ENCODE assay signal across 8 mouse cellular contexts in genomic region chr11:40694311-40695087, GRCm38 (mm10). TPM values are rescaled to one million over a fixed set of nuclear protein-coding genes. Genes with fewer than 3 reads are reported as not detected.
DNase-seq lines count a peak whose midpoint lies in the region; ATAC-seq and TF ChIP-seq lines count a peak whose summit lies in the region.

No protein-coding gene starts in this region.

- no peak for TF ChIP-seq EP300 in liver, embryonic 14.5 days (IDR thresholded peaks at IDR 0.05; ENCODE audit: low read depth)

- peak overlapping the region; percentile 88 for H3K4me3 ChIP-seq in embryonic facial prominence, embryonic 14.5 days (ENCODE audit: low read depth, low read length)
- H3K4me3 ChIP-seq in heart, embryonic 12.5 days, result peak overlapping the region; percentile 71
- peak overlapping the region; percentile 76 for H3K4me3 ChIP-seq in kidney, embryonic 16.5 days (ENCODE audit: low read length)
- peak overlapping the region; percentile 84 to 97 for H3K4me3 ChIP-seq in liver, embryonic 14.5 days (ENCODE audit: insufficient read depth in 1 of 2, low read depth in 2 of 2, low read length in 2 of 2)
- H3K4me3 ChIP-seq in neural tube, embryonic 12.5 days, result peak overlapping the region; percentile 83

- peak overlapping the region; percentile 77 for H3K9ac ChIP-seq in embryonic facial prominence, embryonic 14.5 days (ENCODE audit: low read depth, low read length)
- H3K9ac ChIP-seq in heart, embryonic 12.5 days, result peak overlapping the region; percentile 88
- peak overlapping the region; percentile 86 for H3K9ac ChIP-seq in kidney, embryonic 16.5 days (replicated peaks; ENCODE audit: low read length)
- peak overlapping the region; percentile 71 for H3K9ac ChIP-seq in liver, embryonic 14.5 days (replicated peaks)
- H3K9ac ChIP-seq in neural tube, embryonic 12.5 days, result peak overlapping the region; percentile 78

- ATAC-seq in embryonic facial prominence, embryonic 14.5 days (ENCODE audit: low read depth), result peak; percentile 50
- no peak; the same call in 1 of the 2 replicates for ATAC-seq in heart, embryonic 12.5 days (ENCODE audit: insufficient number of reproducible peaks, low FRiP score)
- ATAC-seq in kidney, embryonic 16.5 days (ENCODE audit: low FRiP score, low TSS enrichment), result peak; percentile 37
- no peak for ATAC-seq in liver, embryonic 14.5 days (ENCODE audit: insufficient read depth)
- ATAC-seq in neural tube, embryonic 12.5 days (ENCODE audit: low FRiP score, low read depth), result peak; percentile 52

- peaks cover 1% of the 10 kb centered on the region; the same call in 1 of the 2 replicates for H3K9me3 ChIP-seq in embryonic facial prominence, embryonic 14.5 days (ENCODE audit: control insufficient read depth, low read length)
- H3K9me3 ChIP-seq in heart, embryonic 12.5 days (replicated peaks), result 0 out of 2 replicates have a peak, but pooled peaks cover 2% of the 10 kb centered on the region
- no peaks in the 10 kb centered on the region for H3K9me3 ChIP-seq in kidney, embryonic 16.5 days (ENCODE audit: low read length)
- no peaks in the 10 kb centered on the region for H3K9me3 ChIP-seq in liver, embryonic 14.5 days (ENCODE audit: control insufficient read depth, low read length)
- H3K9me3 ChIP-seq in neural tube, embryonic 12.5 days, result no peaks in the 10 kb centered on the region

- H3K4me2 ChIP-seq in embryonic facial prominence, embryonic 14.5 days (ENCODE audit: low read depth, low read length), result peak overlapping the region; percentile 65
- peak overlapping the region; percentile 60 for H3K4me2 ChIP-seq in heart, embryonic 12.5 days
- H3K4me2 ChIP-seq in kidney, embryonic 16.5 days (replicated peaks; ENCODE audit: low read depth, low read length), result peak overlapping the region; percentile 86
- H3K4me2 ChIP-seq in liver, embryonic 14.5 days (ENCODE audit: low read depth), result peak overlapping the region; percentile 100
- H3K4me2 ChIP-seq in neural tube, embryonic 12.5 days (replicated peaks), result peak overlapping the region; percentile 88

- no peak for TF ChIP-seq CTCF in liver, embryonic 14.5 days (IDR thresholded peaks at IDR 0.05; ENCODE audit: low read depth)

- H3K27ac ChIP-seq in embryonic facial prominence, embryonic 14.5 days (replicated peaks; ENCODE audit: low read depth, low read length), result peak overlapping the region; percentile 98
- peak overlapping the region; percentile 99 for H3K27ac ChIP-seq in heart, embryonic 12.5 days (ENCODE audit: poor library complexity, severe bottlenecking)
- H3K27ac ChIP-seq in kidney, embryonic 16.5 days (ENCODE audit: low read length), result peak overlapping the region; percentile 98
- peak overlapping the region; percentile 95 for H3K27ac ChIP-seq in liver, embryonic 14.5 days
- H3K27ac ChIP-seq in neural tube, embryonic 12.5 days, result peak overlapping the region; percentile 87

- under 1% methylated on average over 31 of the region's 31 CpGs for WGBS in embryonic facial prominence, embryonic 14.5 days
- WGBS in heart, embryonic 12.5 days, result under 1% methylated on average over 31 of the region's 31 CpGs
- WGBS in kidney, embryonic 16.5 days, result under 1% methylated on average over 31 of the region's 31 CpGs
- under 1% methylated on average over 31 of the region's 31 CpGs for WGBS in liver, embryonic 14.5 days (ENCODE audit: insufficient replicate concordance)
- under 1% methylated on average over 31 of the region's 31 CpGs for WGBS in neural tube, embryonic 12.5 days

- DNase-seq in CD4-positive helper T cell, adult 2 months (ENCODE audit: low read depth, low spot score), result peak; percentile 79
- peak; percentile 16 to 30 for DNase-seq in adrenal gland, postnatal 4 days (ENCODE audit: low spot score in 2 of 2)
- peak; percentile 91 for DNase-seq in embryonic facial prominence, embryonic 14.5 days (ENCODE audit: low spot score)
- peak in 2 of 3 experiments; percentile 46 to 58 for DNase-seq in liver, embryonic 14.5 days (ENCODE audit: low read depth in 3 of 3, low spot score in 3 of 3)
- peak; percentile 73 for DNase-seq in telencephalon, adult 2 months (ENCODE audit: low read depth, low spot score)

- no peaks in the 10 kb centered on the region for H3K36me3 ChIP-seq in embryonic facial prominence, embryonic 14.5 days (ENCODE audit: control insufficient read depth, insufficient read depth, low read length)
- no peaks in the 10 kb centered on the region for H3K36me3 ChIP-seq in heart, embryonic 12.5 days
- H3K36me3 ChIP-seq in kidney, embryonic 16.5 days (ENCODE audit: insufficient read depth, low read length), result no peaks in the 10 kb centered on the region
- H3K36me3 ChIP-seq in liver, embryonic 14.5 days (replicated peaks; ENCODE audit: control insufficient read depth, insufficient read depth, low read depth), result no peaks in the 10 kb centered on the region
- H3K36me3 ChIP-seq in neural tube, embryonic 12.5 days, result no peaks in the 10 kb centered on the region

- H3K27me3 ChIP-seq in embryonic facial prominence, embryonic 14.5 days (replicated peaks; ENCODE audit: control insufficient read depth, insufficient read depth, low read length), result no peaks in the 10 kb centered on the region
- no peaks in the 10 kb centered on the region for H3K27me3 ChIP-seq in heart, embryonic 12.5 days (replicated peaks)
- H3K27me3 ChIP-seq in kidney, embryonic 16.5 days (ENCODE audit: insufficient read depth, low read length), result no peaks in the 10 kb centered on the region
- H3K27me3 ChIP-seq in liver, embryonic 14.5 days (ENCODE audit: control insufficient read depth, insufficient read depth, low read length), result no peaks in the 10 kb centered on the region
- H3K27me3 ChIP-seq in neural tube, embryonic 12.5 days (replicated peaks), result no peaks in the 10 kb centered on the region

- peaks cover 18% of the 10 kb centered on the region for H3K4me1 ChIP-seq in embryonic facial prominence, embryonic 14.5 days (ENCODE audit: control insufficient read depth, insufficient read depth, low read length)
- H3K4me1 ChIP-seq in heart, embryonic 12.5 days (replicated peaks), result peaks cover 20% of the 10 kb centered on the region
- H3K4me1 ChIP-seq in kidney, embryonic 16.5 days (ENCODE audit: insufficient read depth, low read length), result peaks cover 22% of the 10 kb centered on the region
- peaks cover 10 to 21% of the 10 kb centered on the region in 2 experiments for H3K4me1 ChIP-seq in liver, embryonic 14.5 days (replicated peaks; ENCODE audit: control insufficient read depth in 2 of 2, insufficient read depth in 2 of 2, low read length in 1 of 2)
- peaks cover 21% of the 10 kb centered on the region for H3K4me1 ChIP-seq in neural tube, embryonic 12.5 days

RNA-seq across cellular contexts. Expression of gene Mat2b, which starts 0.5 kb away (rescaled TPM):
- 100 to 1,000 TPM; 106 to 109 TPM for total RNA-seq in adrenal gland, postnatal 4 days (2021)
- 92.5 and 92.8 TPM in 2 replicates for polyA plus RNA-seq in embryonic facial prominence, embryonic 14.5 days (2014; fragmentation: Nextera tagmentation; extraction: Ambion mirVana)
- polyA plus RNA-seq in heart, embryonic 12.5 days (2016; fragmentation: Nextera tagmentation; extraction: Ambion mirVana), result 113 TPM in 2 replicates
- 115 TPM in 2 replicates for polyA plus RNA-seq in kidney, embryonic 16.5 days (2015; fragmentation: Nextera tagmentation; extraction: Ambion mirVana)
- polyA plus RNA-seq in liver, embryonic 14.5 days (2012; rRNA removed), result 21.9 and 30.3 TPM in 2 replicates
- polyA plus RNA-seq in liver, embryonic 14.5 days (2014; fragmentation: Nextera tagmentation; extraction: Ambion mirVana), result 58.2 and 61.4 TPM in 2 replicates
- 78.5 and 80.2 TPM in 2 replicates for polyA plus RNA-seq in neural tube, embryonic 12.5 days (2016; fragmentation: Nextera tagmentation; extraction: Ambion mirVana)

RNA-seq across cellular contexts. Expression of gene Hmmr, which starts 38.7 kb away (rescaled TPM):
- total RNA-seq in adrenal gland, postnatal 4 days (2021), result 10 to 100 TPM; 13.0 to 14.3 TPM
- 35.2 and 38.3 TPM in 2 replicates for polyA plus RNA-seq in embryonic facial prominence, embryonic 14.5 days (2014; fragmentation: Nextera tagmentation; extraction: Ambion mirVana)
- polyA plus RNA-seq in heart, embryonic 12.5 days (2016; fragmentation: Nextera tagmentation; extraction: Ambion mirVana), result 56.7 and 61.9 TPM in 2 replicates
- polyA plus RNA-seq in kidney, embryonic 16.5 days (2015; fragmentation: Nextera tagmentation; extraction: Ambion mirVana), result 43.2 and 49.1 TPM in 2 replicates
- 23.1 and 31.0 TPM in 2 replicates for polyA plus RNA-seq in liver, embryonic 14.5 days (2012; rRNA removed)
- 56.0 and 58.7 TPM in 2 replicates for polyA plus RNA-seq in liver, embryonic 14.5 days (2014; fragmentation: Nextera tagmentation; extraction: Ambion mirVana)
- 33.7 and 33.8 TPM in 2 replicates for polyA plus RNA-seq in neural tube, embryonic 12.5 days (2016; fragmentation: Nextera tagmentation; extraction: Ambion mirVana)

RNA-seq across cellular contexts. Expression of gene Nudcd2, which starts 39.0 kb away (rescaled TPM):
- total RNA-seq in adrenal gland, postnatal 4 days (2021), result 10 to 100 TPM; 41.6 to 48.3 TPM
- polyA plus RNA-seq in embryonic facial prominence, embryonic 14.5 days (2014; fragmentation: Nextera tagmentation; extraction: Ambion mirVana), result 122 and 138 TPM in 2 replicates
- 113 and 125 TPM in 2 replicates for polyA plus RNA-seq in heart, embryonic 12.5 days (2016; fragmentation: Nextera tagmentation; extraction: Ambion mirVana)
- 161 and 170 TPM in 2 replicates for polyA plus RNA-seq in kidney, embryonic 16.5 days (2015; fragmentation: Nextera tagmentation; extraction: Ambion mirVana)
- polyA plus RNA-seq in liver, embryonic 14.5 days (2012; rRNA removed), result 21.0 and 29.2 TPM in 2 replicates
- polyA plus RNA-seq in liver, embryonic 14.5 days (2014; fragmentation: Nextera tagmentation; extraction: Ambion mirVana), result 79.6 and 82.8 TPM in 2 replicates
- polyA plus RNA-seq in neural tube, embryonic 12.5 days (2016; fragmentation: Nextera tagmentation; extraction: Ambion mirVana), result 122 and 124 TPM in 2 replicates

Comparison
In these comparisons a context has a peak if more than half of its experiments do, and no peak if none do; other contexts are left out.
1. DNase-seq: peak in every context shown above with its lines; median percentile 91 in embryonic facial prominence, embryonic 14.5 days; 79 in CD4-positive helper T cell, adult 2 months; 73 in telencephalon, adult 2 months; 52 in liver, embryonic 14.5 days; 23 in adrenal gland, postnatal 4 days.
2. ATAC-seq: peak in embryonic facial prominence, embryonic 14.5 days (single experiment), kidney, embryonic 16.5 days (single experiment) and neural tube, embryonic 12.5 days (single experiment); none in heart, embryonic 12.5 days (single experiment) and liver, embryonic 14.5 days (single experiment).
3. Peak in every context shown above with its lines, with median percentiles within 50 percentile points of each other: H3K27ac ChIP-seq, H3K4me2 ChIP-seq, H3K4me3 ChIP-seq and H3K9ac ChIP-seq.